Mouse (Mus musculus): ENCODE results near the gene Six2. TPM values are rescaled to one million over a fixed set of nuclear protein-coding genes. Genes with fewer than 3 reads are reported as not detected.

Six2 gene
- total RNA-seq, 2 experiments from 2014 or later = 0.80 to 0.87 TPM

- no peak for DNase-seq (ENCODE audit: low spot score in 2 of 2)
- intact Hi-C loops (cut with DNase I) = loop anchor here (5.0 kb wide), 1 partner anchor 59 kb away; no protein-coding TSS in a partner anchor
These were observed 7.1 kb downstream of the Six2 start for GRCm38 (mm10) chr17:85680851-85681550.

- intact Hi-C loops (cut with DNase I) = loop anchor here (5.0 kb wide), 1 partner anchor 58 kb away; no protein-coding TSS in a partner anchor
- DNase-seq (ENCODE audit: low spot score in 2 of 2) = no peak
These were observed 7.8 kb downstream of the Six2 start for GRCm38 (mm10) chr17:85680116-85680850.

- intact Hi-C loops (cut with DNase I) = loop anchor here (5.0 kb wide), 1 partner anchor 57 kb away; no protein-coding TSS in a partner anchor
- DNase-seq (ENCODE audit: low spot score in 2 of 2) = no peak
These were observed 8.4 kb downstream of the Six2 start for GRCm38 (mm10) chr17:85679651-85680050.

- intact Hi-C loops (cut with DNase I) = loop anchor here (1.0 to 5.0 kb wide), 3 partner anchors 350 to 468 kb away; no protein-coding TSS in a partner anchor
- DNase-seq (ENCODE audit: low spot score in 2 of 2) = peak; percentile 63 to 87
These were observed 23.3 kb downstream of the Six2 start for GRCm38 (mm10) chr17:85664618-85665320.

- DNase-seq (ENCODE audit: low spot score in 2 of 2) = no peak
- intact Hi-C loops (cut with DNase I) = loop anchor here (2.0 kb wide), 1 partner anchor 351 kb away; no protein-coding TSS in a partner anchor
These were observed 23.9 kb downstream of the Six2 start for GRCm38 (mm10) chr17:85664202-85664601.

GRCm38 (mm10) chr17:85661521-85661920, 26.6 kb downstream of the Six2 start:
- intact Hi-C loops (cut with DNase I) = no loop called here
- no peak for DNase-seq (ENCODE audit: low spot score in 2 of 2)

GRCm38 (mm10) chr17:85660016-85660415, 28.1 kb downstream of the Six2 start:
- no peak for DNase-seq (ENCODE audit: low spot score in 2 of 2)
- intact Hi-C loops (cut with DNase I) = no loop called here

GRCm38 (mm10) chr17:85645718-85646665, 42.1 kb downstream of the Six2 start:
- intact Hi-C loops (cut with DNase I) = loop anchor here (5.0 kb wide), 1 partner anchor 416 kb away; no protein-coding TSS in a partner anchor
- no peak for DNase-seq (ENCODE audit: low spot score in 2 of 2)

GRCm38 (mm10) chr17:85645312-85645711, 42.8 kb downstream of the Six2 start:
- intact Hi-C loops (cut with DNase I) = loop anchor here (5.0 kb wide), 1 partner anchor 417 kb away; no protein-coding TSS in a partner anchor
- DNase-seq (ENCODE audit: low spot score in 2 of 2) = no peak

- DNase-seq (ENCODE audit: low spot score in 2 of 2) = no peak
- intact Hi-C loops (cut with DNase I) = loop anchor here (10.0 kb wide), 1 partner anchor 603 kb away; no protein-coding TSS in a partner anchor
These were observed 50.2 kb downstream of the Six2 start for GRCm38 (mm10) chr17:85637876-85638275.

Other genes with a start within 250 kb of the Six2 start
- gene Six3, start 74.7 kb downstream of the Six2 start, total RNA-seq (2021) = 1 to 10 TPM in 1 of 2 experiments, under 1 TPM in 1; 0.89 to 8.4 TPM

Measured in left cerebral cortex, postnatal 25 days (tissue).